Mouse (Mus musculus): ENCODE data around the gene Mfap1b.

The Mfap1b gene

DNA sequence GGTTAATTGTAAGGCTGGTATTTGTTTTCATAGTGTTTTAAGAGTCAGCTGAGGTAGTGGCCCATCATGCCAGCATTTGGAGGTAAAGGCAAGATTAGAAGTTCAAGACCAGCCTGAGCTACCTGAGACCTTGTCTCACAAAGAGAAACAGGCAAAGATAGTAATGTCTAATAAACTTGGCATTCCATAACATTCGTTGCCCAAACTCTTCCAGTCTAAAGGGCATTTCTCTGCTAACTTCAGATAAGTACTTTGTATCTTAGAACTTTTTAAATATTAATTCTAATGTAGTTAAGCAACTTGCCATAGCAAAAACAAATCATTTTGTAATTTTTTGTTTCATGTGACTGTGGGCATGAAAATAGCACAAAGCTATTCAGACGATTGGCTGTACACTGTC, 50.7 kb downstream of the Mfap1b start:
- no peak for DNase-seq

DNA sequence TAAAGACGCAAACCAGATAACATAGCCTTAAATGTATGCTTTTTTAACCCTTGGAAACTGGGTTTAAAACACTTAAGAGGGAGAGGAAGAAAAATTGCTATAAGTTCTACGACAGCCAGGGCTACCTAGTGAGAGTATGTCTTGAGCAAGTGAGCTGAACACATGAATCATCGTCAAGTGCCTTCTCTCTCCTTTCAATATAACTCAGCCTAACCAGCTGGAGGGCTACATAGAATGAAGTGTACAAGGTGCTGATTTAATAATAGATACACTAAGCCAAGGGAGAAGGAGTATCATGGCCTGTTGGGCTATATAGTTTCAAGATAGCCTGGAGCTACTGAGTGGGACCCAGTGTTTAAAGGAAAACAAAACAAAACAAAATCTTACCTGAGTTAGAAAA, 55.4 kb downstream of the Mfap1b start:
- DNase-seq: no peak

DNA sequence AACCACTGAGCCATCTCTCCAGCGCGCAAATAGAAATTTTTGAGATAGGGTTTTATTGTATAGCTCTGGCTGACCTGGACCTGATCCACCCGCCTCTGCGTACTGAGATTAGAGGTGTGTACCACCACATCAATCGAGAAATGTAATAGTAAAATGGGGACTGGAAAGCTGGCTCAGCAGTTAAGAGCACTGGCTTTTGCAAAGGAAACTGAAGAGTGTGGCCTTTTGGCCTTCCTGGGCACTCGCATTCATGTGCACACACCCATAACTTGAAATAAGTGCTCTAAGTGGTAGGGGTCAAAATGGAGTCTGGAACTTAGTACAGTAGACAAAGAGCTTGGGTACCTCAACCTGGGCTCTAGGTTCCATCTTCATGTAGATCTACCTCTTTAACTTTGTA, 57.5 kb downstream of the Mfap1b start:
- DNase-seq: no peak

DNA sequence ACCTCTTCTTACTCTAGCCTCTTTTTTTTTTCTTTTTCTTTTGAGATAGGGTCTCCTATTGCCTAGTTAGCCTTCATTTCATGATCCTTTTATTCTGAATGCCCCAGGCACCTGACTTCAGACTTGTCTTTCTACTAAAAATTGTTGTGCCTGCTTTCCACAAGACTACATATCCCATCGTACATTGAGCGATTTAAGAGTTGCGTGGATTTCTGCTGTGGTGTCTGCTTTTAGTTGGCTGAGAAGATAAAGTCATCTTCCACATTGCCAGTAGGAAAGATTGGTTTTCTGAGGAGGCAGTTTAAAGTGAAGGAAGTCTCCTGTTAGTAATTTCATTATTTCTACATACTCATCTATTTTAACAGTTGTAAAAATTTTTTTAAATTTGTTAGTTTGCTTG, 58.3 kb downstream of the Mfap1b start:
- DNase-seq: no peak

DNA sequence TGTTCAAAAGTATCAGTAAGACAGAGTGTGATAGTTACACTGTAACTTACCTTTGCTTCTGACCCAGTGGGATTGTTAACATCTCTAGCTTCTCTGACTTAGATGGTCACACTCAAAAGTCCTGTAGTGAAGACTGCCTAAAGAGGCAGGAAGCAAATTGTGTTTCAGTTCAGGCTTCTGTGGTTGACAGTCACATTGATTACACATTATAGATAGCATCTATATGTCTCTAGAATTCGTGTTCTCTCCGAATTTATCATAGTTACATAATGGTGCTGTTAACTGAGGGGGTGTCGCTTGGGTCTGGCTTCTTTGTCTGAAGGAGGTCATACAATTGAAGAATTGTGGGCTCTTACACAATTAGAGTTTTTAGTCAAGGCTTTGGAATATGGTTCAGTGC, 58.8 kb downstream of the Mfap1b start:
- no peak for DNase-seq

DNA sequence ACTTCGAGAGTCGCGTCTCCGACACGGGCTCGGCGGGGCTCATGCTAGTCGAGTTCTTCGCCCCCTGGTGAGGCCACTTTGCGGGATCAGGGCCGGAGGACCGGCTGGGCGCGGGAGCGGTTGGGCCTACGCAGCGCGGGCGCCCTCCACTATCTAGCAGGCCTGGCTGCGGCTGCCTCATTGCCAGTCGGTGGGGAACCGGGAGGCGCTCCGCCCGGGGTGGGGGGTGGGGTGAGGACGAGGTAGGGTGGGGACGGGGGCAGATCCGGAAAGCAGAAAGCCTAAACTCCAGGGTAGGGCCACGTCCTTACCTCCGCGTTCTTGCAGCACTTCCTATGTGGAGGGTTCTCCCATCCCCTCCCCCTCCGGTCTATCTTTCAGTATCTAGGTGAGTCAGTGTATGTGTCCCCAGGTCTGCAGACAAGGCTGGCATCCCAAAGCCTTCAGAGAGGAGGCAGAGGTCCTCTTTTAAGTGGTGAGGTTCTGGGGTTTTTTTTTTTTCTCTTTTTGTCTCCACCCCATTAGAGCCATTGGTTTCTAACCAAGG, 59.7 kb downstream of the Mfap1b start:
- DNase-seq: peak in 1 of 2 experiments; percentile 46

DNA sequence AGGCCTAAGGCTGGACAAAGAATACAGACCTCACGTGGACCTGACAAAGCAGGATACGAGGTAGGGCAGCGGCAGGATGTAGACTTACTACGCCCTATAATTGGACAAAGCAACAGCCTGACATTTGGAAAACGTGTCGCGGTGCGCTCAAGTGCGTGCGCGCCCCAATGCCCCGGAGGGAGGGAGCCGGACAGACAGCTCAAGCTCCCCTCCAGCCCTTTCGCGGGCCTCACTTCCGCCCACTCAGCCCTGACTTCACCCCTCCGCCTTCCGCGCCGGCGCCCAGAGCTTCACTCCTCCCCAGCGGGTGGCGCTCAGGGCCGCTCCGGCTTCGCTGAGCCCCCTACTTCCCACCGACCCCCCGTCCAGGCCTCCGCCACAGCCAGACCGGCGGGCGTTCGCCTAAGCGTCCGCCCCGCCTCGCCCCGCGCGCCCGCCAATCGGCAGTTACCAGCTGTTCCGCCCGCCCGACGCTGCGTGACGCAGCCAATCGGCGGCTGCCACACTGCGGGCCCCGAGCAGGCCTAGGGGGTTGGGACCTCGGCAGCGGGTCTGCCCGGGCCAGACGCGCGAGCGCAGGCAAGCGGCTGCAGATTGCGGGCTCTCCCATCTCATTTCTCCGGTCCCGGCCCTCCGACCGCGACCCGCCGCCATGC, 60.4 kb downstream of the Mfap1b start, which contains the start of the genes Pdia3 and Catsper2:
Gene Pdia3, plus strand, starts transcription at position 389 of the 656 bp plus-strand sequence.
Gene Catsper2, minus strand, starts transcription at position 406 of the 656 bp plus-strand sequence.
- peak; percentile 97 for DNase-seq

DNA sequence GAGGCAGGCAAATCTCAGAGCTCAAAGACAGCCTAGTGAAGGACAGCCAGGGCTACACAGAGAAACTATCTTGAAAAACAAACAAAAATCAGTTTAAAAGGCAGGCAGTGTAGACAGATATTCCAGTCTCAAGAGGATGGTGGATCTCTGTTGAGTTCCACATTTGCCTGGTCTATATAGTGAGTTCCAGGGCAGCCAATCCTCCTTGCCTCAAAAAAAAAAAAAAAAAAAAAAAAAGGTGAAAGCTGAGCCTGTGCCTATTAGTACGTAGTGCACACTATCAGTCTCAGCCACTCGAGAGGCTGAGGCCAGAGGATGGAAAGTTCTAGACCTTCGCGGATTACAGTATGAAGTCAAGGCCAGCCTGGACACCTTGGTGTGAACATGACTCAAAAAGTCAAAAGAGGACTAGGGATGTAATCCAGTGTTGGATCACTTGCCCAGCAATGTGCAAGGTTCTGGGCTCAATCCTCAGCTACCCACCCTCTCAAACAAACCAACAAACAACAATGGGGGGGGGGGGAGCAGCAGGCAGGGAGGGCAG, 61.0 kb downstream of the Mfap1b start:
- peak in 1 of 2 experiments; percentile 14 for DNase-seq
